Mouse (Mus musculus): ENCODE measurements around the gene Ablim1. TPM values are rescaled to one million over a fixed set of nuclear protein-coding genes. Genes with fewer than 3 reads are reported as not detected.

Ablim1 gene
- polyA plus RNA-seq, 1 experiment, result 501 TPM

DNA sequence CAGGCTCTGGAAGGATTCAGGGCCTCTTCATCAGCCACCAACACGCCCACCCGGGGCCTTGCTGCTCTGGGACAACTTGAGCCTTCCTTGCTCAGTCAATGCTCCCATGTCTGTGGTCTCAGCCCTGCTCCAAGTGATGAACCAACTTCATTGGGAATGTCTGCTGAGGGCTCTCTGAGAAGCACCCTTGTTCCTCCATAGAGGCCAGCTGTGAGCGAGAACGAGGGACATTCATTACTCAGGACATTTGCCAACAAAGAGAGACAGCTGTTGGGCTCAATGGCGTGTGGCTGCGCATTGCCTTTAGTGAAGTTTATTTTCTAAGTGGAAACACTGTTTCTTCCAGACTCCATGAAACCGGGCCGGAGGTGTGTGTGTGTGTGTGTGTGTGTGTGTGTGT, 325.5 kb downstream of the Ablim1 start:
- TF ChIP-seq POLR2A (IDR thresholded peaks at IDR 0.05; ENCODE audit: insufficient read depth, low read depth, low read length) (no peak), CTCF (IDR thresholded peaks at IDR 0.05; ENCODE audit: insufficient read depth, low read depth, low read length) (no peak)
- WGBS, result 75% methylated on average over 8 of the region's 8 CpGs
- Histone ChIP-seq H3K27ac (ENCODE audit: insufficient read depth, low read depth, low read length) (no peak overlapping the region), H3K4me1 (ENCODE audit: control insufficient read depth, insufficient read depth, low read length) (peaks cover 11% of the 10 kb centered on the region), H3K4me3 (ENCODE audit: insufficient read depth, low read depth, low read length) (no peak overlapping the region)

DNA sequence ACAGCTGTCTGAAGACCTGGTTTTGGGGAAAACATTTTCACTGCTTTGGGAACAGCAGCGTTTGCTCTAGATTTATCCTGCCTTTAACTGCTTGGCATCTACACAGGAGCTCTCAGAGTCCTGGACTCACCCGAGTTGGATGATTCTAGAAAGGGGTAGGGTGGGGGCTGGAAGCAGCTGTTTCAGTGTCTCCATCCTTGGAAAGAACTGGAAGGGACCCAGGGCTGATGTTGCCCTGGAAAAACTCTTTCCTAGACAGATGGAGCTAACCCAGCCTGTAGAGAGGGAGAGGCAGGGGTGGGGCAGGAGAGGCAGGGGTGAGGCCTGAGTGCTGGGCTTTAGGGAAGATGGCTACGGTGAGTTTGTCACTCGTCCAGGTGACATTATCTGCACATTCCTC, 330.5 kb downstream of the Ablim1 start:
- Histone ChIP-seq H3K4me3 (ENCODE audit: insufficient read depth, low read depth, low read length) (no peak overlapping the region), H3K4me1 (ENCODE audit: control insufficient read depth, insufficient read depth, low read length) (no peaks in the 10 kb centered on the region), H3K27ac (ENCODE audit: insufficient read depth, low read depth, low read length) (no peak overlapping the region)
- TF ChIP-seq CTCF (IDR thresholded peaks at IDR 0.05; ENCODE audit: insufficient read depth, low read depth, low read length), result no peak
- no peak for TF ChIP-seq POLR2A (IDR thresholded peaks at IDR 0.05; ENCODE audit: insufficient read depth, low read depth, low read length)
- WGBS, result 64% methylated on average over 4 of the region's 4 CpGs

DNA sequence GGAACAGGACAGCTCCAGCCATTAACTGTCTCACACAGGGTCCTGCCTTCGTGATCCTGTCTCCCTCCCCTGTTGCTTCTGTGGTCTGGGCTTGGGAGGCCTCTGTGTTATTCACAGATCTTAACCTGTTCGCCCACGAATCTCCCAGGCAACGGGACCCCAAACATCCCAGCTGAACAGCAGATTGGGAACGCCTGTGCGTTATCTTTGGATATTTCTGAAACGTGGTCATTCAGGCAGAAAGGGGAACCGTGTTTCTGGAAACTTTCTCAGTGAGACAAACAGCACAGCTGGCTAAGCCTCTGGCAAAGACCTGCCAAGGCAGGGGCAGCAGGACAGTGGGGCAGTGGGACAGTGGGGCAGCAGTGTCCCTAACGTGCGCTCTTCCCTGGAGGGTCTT, 331.0 kb downstream of the Ablim1 start:
- Histone ChIP-seq H3K4me1 (ENCODE audit: control insufficient read depth, insufficient read depth, low read length) (no peaks in the 10 kb centered on the region), H3K4me3 (ENCODE audit: insufficient read depth, low read depth, low read length) (no peak overlapping the region), H3K27ac (ENCODE audit: insufficient read depth, low read depth, low read length) (no peak overlapping the region)
- no peak for TF ChIP-seq POLR2A (IDR thresholded peaks at IDR 0.05; ENCODE audit: insufficient read depth, low read depth, low read length)
- no peak for TF ChIP-seq CTCF (IDR thresholded peaks at IDR 0.05; ENCODE audit: insufficient read depth, low read depth, low read length)
- 69% methylated on average over 10 of the region's 10 CpGs for WGBS

Other genes with a start within 250 kb of the Ablim1 start
- not detected in 2 replicates for gene Fam160b1, start 45.8 kb upstream of the Ablim1 start, polyA plus RNA-seq (2012; ENCODE audit: insufficient read depth, insufficient read length, low replicate concordance, missing spikeins)
- gene Trub1, start 138.0 kb upstream of the Ablim1 start, polyA plus RNA-seq (2012; ENCODE audit: insufficient read depth, insufficient read length, low replicate concordance, missing spikeins), result not detected in 2 replicates